In genomic region chr6:118046924-118047323, GRCm38 (mm10) we compare ENCODE assay signal across 11 mouse cellular contexts. TPM values are rescaled to one million over a fixed set of nuclear protein-coding genes. Genes with fewer than 3 reads are reported as not detected.
"Had no signal": no experiment of that assay in that cellular context is flagged by ENCODE, and none has a peak within 500 bp of the region (broad histone marks: within the 10 kb centered on the region; RNA-seq: fewer than 3 reads in every experiment).

No protein-coding gene starts in this region.

- H3K4me3 ChIP-seq: limb, embryonic 10.5 days; liver, embryonic 15.5 days; midbrain, embryonic 13.5 days had no signal

- H3K9me3 ChIP-seq: limb, embryonic 10.5 days; liver, embryonic 15.5 days; midbrain, embryonic 13.5 days had no signal

- ATAC-seq: intestine, postnatal 0 days; midbrain, embryonic 13.5 days had no signal

- H3K4me2 ChIP-seq: liver, embryonic 11.5 days; liver, embryonic 15.5 days; midbrain, embryonic 13.5 days had no signal

- H3K36me3 ChIP-seq: limb, embryonic 10.5 days; liver, embryonic 15.5 days; midbrain, embryonic 13.5 days had no signal

- H3K27me3 ChIP-seq: liver, embryonic 15.5 days; midbrain, embryonic 13.5 days had no signal

- H3K4me1 ChIP-seq: limb, embryonic 10.5 days; liver, embryonic 15.5 days; midbrain, embryonic 13.5 days had no signal

- H3K9ac ChIP-seq: liver, embryonic 15.5 days; midbrain, embryonic 13.5 days had no signal

- H3K27ac ChIP-seq: limb, embryonic 10.5 days; liver, embryonic 15.5 days; midbrain, embryonic 13.5 days had no signal

- DNase-seq: kidney, adult 8-10 months; kidney, postnatal 25 days; lung, adult 2 months; lung, postnatal 14 days; thymus, adult 18-20 months; thymus, postnatal 14 days had no signal

RNA-seq across cellular contexts. Expression of gene Rasgef1a, which starts 35.7 kb away (rescaled TPM):
- polyA plus RNA-seq: limb, embryonic 10.5 days had no signal
